Mouse (Mus musculus): ENCODE measurements around the gene Olfr3. TPM values are rescaled to one million over a fixed set of nuclear protein-coding genes. Genes with fewer than 3 reads are reported as not detected.

The Olfr3 gene
- not detected in 2 replicates for polyA plus RNA-seq (2012; rRNA removed)

DNA sequence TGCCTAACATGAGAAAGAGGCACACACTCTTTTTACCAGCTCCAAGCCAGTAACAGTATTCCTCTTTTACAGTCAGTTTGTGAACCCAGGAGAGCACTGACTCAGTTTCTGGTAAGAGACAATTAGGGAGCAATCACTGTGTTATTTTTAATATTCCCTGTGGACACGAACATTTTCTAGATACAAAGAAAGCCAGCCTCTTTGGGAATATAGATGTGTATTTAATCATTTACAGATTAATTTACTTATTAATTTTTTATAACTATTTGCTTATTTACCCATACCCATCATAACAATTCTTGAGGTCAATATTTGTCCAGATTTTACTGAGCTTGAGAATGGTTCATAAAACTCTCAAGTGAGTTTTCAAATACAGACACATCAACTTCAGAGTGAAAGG, at the start of gene Olfr3:
Gene Olfr3 (minus strand): TSS at position 101 of the 400 bp plus-strand sequence.
- TF ChIP-seq POLR2A (IDR thresholded peaks at IDR 0.05; ENCODE audit: extremely low read depth, insufficient read depth, low read length) (no peak), CTCF (IDR thresholded peaks at IDR 0.05; ENCODE audit: extremely low read depth, insufficient read depth, low read length) (no peak)
- H3K4me3 ChIP-seq (ENCODE audit: insufficient read depth, low read length), result no peak within 1 kb of the TSS
- no peak within 1 kb of the TSS for H3K27ac ChIP-seq (ENCODE audit: insufficient read depth, low read length)
- no peaks in the 10 kb centered on the region for H3K4me1 ChIP-seq (ENCODE audit: control insufficient read depth, insufficient read depth, low read length)

DNA sequence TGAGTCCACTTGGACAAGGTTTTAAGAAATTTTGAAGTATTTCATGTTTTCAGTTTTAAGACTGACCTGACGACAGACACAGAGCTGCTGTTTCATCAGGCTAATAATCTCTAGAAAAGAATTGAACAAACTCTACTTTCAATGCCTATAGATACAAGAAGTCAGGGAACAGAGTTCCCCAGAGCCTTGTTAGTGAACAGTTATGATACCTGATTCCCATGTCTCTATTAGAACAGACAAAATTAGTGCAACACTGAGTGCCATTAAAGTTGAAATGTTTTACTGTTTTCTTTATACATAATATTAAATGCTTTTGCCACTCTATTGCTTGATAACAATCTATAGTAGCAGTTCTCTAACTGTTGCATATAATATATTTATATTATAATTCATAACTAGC, 45.7 kb upstream of the Olfr3 start, which contains the start of gene Olfr351:
Gene Olfr351 (minus strand): TSS at position 101 of the 400 bp plus-strand sequence.
- TF ChIP-seq CTCF (IDR thresholded peaks at IDR 0.05; ENCODE audit: extremely low read depth, insufficient read depth, low read length) (no peak), POLR2A (IDR thresholded peaks at IDR 0.05; ENCODE audit: extremely low read depth, insufficient read depth, low read length) (no peak)
- H3K27ac ChIP-seq (ENCODE audit: insufficient read depth, low read length), result no peak within 1 kb of the TSS
- H3K4me1 ChIP-seq (ENCODE audit: control insufficient read depth, insufficient read depth, low read length), result no peaks in the 10 kb centered on the region
- H3K4me3 ChIP-seq (ENCODE audit: insufficient read depth, low read length), result no peak within 1 kb of the TSS

- Histone ChIP-seq H3K27ac (ENCODE audit: insufficient read depth, low read length) (no peak within 1 kb of the TSS), H3K4me3 (ENCODE audit: insufficient read depth, low read length) (no peak within 1 kb of the TSS), H3K4me1 (ENCODE audit: control insufficient read depth, insufficient read depth, low read length) (no peaks in the 10 kb centered on the region)
- TF ChIP-seq POLR2A (IDR thresholded peaks at IDR 0.05; ENCODE audit: extremely low read depth, insufficient read depth, low read length), result no peak
- no peak for TF ChIP-seq CTCF (IDR thresholded peaks at IDR 0.05; ENCODE audit: extremely low read depth, insufficient read depth, low read length)
Measured at GRCm38 (mm10) chr2:36846010-36846409, 29.2 kb upstream of the Olfr3 start, which contains the start of gene Olfr350. TSS of gene Olfr350 (plus strand) at chr2:36846310.

- Histone ChIP-seq H3K4me1 (ENCODE audit: control insufficient read depth, insufficient read depth, low read length) (no peaks in the 10 kb centered on the region), H3K4me3 (ENCODE audit: insufficient read depth, low read length) (no peak within 1 kb of the TSS), H3K27ac (ENCODE audit: insufficient read depth, low read length) (no peak within 1 kb of the TSS)
- TF ChIP-seq CTCF (IDR thresholded peaks at IDR 0.05; ENCODE audit: extremely low read depth, insufficient read depth, low read length) (no peak), POLR2A (IDR thresholded peaks at IDR 0.05; ENCODE audit: extremely low read depth, insufficient read depth, low read length) (no peak)
Measured at GRCm38 (mm10) chr2:36790238-36790637, 26.6 kb downstream of the Olfr3 start, which contains the start of gene Olfr50. TSS of gene Olfr50 (plus strand) at chr2:36790538.

DNA sequence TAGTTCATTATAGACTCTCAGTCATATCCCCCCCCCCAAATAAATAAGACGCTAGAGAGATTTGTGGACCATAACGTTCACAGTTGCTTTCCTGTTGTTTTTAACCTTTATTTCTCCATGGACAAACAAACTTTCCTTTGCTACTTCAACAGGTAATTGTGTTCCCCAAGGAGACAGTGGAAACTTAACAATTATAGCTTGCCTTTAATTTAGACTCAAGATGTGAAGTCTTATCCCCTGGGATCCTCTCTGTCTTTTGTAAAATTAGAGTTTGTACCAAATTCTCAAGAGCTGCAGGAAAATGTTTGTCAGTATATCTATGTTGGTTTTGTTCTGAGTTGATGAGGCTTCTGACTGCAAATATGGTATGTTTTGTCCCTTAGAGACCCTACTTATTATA, 32.9 kb downstream of the Olfr3 start, which contains the start of gene Olfr348:
Gene Olfr348 (plus strand): TSS at position 301 of the 400 bp plus-strand sequence.
- no peak within 1 kb of the TSS for H3K27ac ChIP-seq (ENCODE audit: insufficient read depth, low read length)
- no peaks in the 10 kb centered on the region for H3K4me1 ChIP-seq (ENCODE audit: control insufficient read depth, insufficient read depth, low read length)
- no peak within 1 kb of the TSS for H3K4me3 ChIP-seq (ENCODE audit: insufficient read depth, low read length)
- TF ChIP-seq CTCF (IDR thresholded peaks at IDR 0.05; ENCODE audit: extremely low read depth, insufficient read depth, low read length), result no peak
- no peak for TF ChIP-seq POLR2A (IDR thresholded peaks at IDR 0.05; ENCODE audit: extremely low read depth, insufficient read depth, low read length)

Other genes with a start within 250 kb of the Olfr3 start
- gene Olfr345, start 177.0 kb downstream of the Olfr3 start, polyA plus RNA-seq (2012; rRNA removed), result not detected in 2 replicates
- not detected in 2 replicates for gene Olfr346, start 131.2 kb downstream of the Olfr3 start, polyA plus RNA-seq (2012; rRNA removed)
- not detected in 2 replicates for gene Olfr347, start 85.1 kb downstream of the Olfr3 start, polyA plus RNA-seq (2012; rRNA removed)
- not detected in 2 replicates for gene Olfr348, start 32.8 kb downstream of the Olfr3 start, polyA plus RNA-seq (2012; rRNA removed)
- not detected in 2 replicates for gene Olfr50, start 26.5 kb downstream of the Olfr3 start, polyA plus RNA-seq (2012; rRNA removed)
- gene Olfr350, start 29.3 kb upstream of the Olfr3 start, polyA plus RNA-seq (2012; rRNA removed), result not detected in 2 replicates
- not detected in 2 replicates for gene Olfr351, start 45.6 kb upstream of the Olfr3 start, polyA plus RNA-seq (2012; rRNA removed)
- not detected in 2 replicates for gene Olfr352, start 51.4 kb upstream of the Olfr3 start, polyA plus RNA-seq (2012; rRNA removed)
- not detected in 2 replicates for gene Olfr353, start 75.9 kb upstream of the Olfr3 start, polyA plus RNA-seq (2012; rRNA removed)
- not detected in 2 replicates for gene Olfr354, start 88.6 kb upstream of the Olfr3 start, polyA plus RNA-seq (2012; rRNA removed)
- not detected in 2 replicates for gene Olfr355, start 111.9 kb upstream of the Olfr3 start, polyA plus RNA-seq (2012; rRNA removed)
- not detected in 2 replicates for gene Olfr356, start 120.1 kb upstream of the Olfr3 start, polyA plus RNA-seq (2012; rRNA removed)
- gene Olfr357, start 176.8 kb upstream of the Olfr3 start, polyA plus RNA-seq (2012; rRNA removed), result not detected in 2 replicates
- not detected in 2 replicates for gene Olfr358, start 192.3 kb upstream of the Olfr3 start, polyA plus RNA-seq (2012; rRNA removed)
- not detected in 2 replicates for gene Olfr360, start 248.7 kb upstream of the Olfr3 start, polyA plus RNA-seq (2012; rRNA removed)

Data from cortical plate, adult 2 months (tissue).